Mouse (Mus musculus) megakaryocyte, adult 5-6 weeks (primary cell): Measurements from ENCODE around the gene 2310034G01Rik. TPM values are rescaled to one million over a fixed set of nuclear protein-coding genes. Genes with fewer than 3 reads are reported as not detected.
A peak's percentile ranks its signal among the peaks of the same experiment; 100 is the strongest.

ENCODE experiments used
- ATAC-seq: 2 replicates; pipeline ENCODE4 v1.8.0; 2016; ENCODE audit warnings: mild to moderate bottlenecking, inconsistent platforms; ENCODE audit not compliant: poor library complexity, severe bottlenecking
- total RNA-seq, 2 experiments: library from RNA; stranded (forward) in 1 of 2; stranded (reverse) in 1 of 2; fragments of 153-499, 151-499 nt in 1 of 2; fragments of 221-1000, 200-1000 nt in 1 of 2; gene quantifications; 2 replicates each; pipeline versions ENCODE4 v1.2.3 to v1.2.4; 2015 to 2017

The 2310034G01Rik gene
- 0.18 TPM in 1 of 2 replicates, not detected in the other for total RNA-seq (2015)
- 0.48 and 0.53 TPM in 2 replicates for total RNA-seq (2017)

GRCm38 (mm10) chr19:46350168-46350932 is at the start of gene 2310034G01Rik:
2310034G01Rik (minus strand) TSS chr19:46350302.
- peak; percentile 56 for ATAC-seq

GRCm38 (mm10) chr19:46399886-46400285 is 49.8 kb upstream of the 2310034G01Rik start:
- no peak for ATAC-seq

- no peak for ATAC-seq
Measured at GRCm38 (mm10) chr19:46399372-46399771, 49.3 kb upstream of the 2310034G01Rik start.

DNA sequence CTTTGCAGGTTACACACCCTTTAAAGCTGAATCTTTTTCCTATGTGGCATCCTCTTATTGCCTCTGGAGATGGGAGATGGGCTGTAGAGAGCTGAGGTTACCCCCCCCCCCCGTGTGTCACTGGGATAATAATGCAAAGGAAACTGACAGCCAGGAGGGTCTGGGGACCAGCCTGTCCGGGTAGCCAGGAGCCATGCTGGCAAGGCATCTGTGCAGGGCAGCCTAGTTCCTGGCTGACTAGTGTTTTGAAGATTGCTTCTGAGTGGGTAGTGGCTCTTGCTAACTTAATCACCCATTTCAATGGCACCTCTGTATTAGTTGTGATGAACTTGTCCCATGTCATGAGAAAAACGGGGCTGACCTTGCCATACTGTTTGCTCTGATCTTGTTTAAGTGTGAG is 48.3 kb upstream of the 2310034G01Rik start:
- no peak for ATAC-seq

- no peak for ATAC-seq
Measured at GRCm38 (mm10) chr19:46397436-46398001, 47.4 kb upstream of the 2310034G01Rik start.

DNA sequence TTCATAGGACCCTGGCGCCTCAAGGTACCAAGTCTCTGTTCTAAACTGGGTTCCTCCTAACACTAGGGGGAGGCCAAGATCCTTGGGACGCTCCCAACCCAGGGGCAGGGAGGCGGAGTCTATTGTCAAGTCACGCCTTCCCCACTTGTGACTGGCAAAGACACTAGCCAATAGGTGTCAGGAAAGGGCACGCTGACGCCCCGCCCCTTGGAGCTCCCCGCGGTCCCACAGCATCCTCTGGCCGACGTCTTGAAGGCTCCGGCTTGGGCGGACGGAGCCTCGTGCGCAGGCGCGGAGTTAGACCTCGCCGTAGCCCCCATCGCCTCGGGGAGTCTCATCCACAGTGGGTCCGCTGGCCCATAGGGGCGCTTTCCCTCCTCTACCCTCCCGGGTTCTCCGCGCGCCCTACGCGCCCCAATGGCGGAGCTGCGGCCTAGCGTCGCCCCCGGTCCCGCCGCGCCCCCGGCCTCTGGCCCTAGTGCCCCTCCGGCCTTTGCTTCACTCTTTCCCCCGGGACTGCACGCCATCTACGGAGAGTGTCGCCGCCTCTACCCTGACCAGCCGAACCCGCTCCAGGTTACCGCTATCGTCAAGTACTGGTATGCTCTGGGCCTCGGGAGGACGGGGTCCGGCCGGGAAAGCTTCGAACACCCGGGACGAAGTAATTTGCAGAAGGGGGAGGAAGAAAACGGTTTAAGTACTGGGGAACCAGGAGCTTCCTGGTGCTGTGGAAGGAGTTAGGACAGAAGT is 46.8 kb upstream of the 2310034G01Rik start, which contains the start of gene Sufu:
Gene Sufu (plus strand): TSS at position 211 of the 750 bp plus-strand sequence.
- ATAC-seq, result peak; percentile 83

GRCm38 (mm10) chr19:46396109-46396508 is 46.0 kb upstream of the 2310034G01Rik start:
- ATAC-seq, result no peak

DNA sequence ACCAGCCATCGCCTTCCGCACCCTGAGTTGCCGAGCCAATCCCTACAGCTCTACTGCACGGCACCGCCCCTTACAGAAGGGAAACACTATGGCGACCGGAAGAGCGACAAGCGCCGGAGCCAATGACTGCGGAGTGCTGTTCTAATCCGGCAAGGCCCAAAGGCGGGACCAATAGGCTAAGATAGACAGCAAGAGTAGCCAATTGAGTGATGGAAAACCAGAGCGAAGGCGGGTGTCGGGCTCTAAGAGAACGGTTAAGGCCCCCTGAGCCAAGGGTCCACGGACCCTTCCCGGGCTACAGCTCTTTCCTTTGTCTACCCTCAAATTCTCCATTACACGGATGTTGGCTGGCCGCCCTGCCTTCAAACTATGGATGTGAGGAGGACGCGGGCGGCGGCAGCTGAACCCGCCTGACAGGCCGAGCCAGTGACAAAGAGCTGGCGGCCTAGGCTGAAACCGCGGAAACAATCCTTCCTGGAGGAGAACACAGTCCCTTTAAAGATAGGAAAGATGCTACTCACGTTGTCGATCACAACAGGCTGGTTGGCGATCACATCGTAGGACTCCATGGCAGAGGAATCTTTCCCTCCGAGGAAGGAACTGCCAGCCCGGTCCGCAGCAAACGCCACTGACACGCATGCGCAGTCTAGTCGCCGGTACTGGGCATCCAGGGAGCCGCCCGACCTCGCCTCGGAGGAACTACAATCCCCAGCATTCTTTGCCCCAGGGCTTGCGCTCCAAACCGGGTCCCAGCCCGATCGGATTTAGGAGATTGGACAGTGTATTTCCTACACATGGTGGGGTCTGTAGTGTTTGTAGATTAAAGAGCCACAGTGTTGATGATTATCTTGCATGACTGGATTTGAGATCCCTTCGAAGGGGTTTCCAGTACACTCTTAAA is 45.3 kb upstream of the 2310034G01Rik start, which contains the start of gene Actr1a:
Gene Actr1a (minus strand): TSS at position 640 of the 901 bp plus-strand sequence.
- peak; percentile 83 for ATAC-seq

DNA sequence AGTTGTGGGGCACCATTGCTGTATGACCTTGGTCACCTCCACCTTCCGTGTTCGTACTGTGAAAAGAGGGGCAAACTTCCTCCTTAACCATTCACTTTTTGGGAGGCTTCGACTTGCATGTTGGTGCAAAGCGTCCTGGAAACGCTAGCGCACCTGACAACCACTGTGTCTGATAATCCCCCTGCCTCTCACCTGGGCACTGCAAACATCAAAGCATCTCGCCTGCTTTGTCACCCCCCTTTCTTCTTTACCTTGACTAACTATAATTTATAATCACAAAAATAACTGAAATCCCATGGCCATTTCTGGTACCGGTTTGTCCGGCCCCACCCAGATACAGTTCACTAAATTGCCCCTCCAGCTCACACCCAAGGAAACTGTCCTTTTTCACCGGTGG is 44.6 kb upstream of the 2310034G01Rik start:
- ATAC-seq, result no peak

DNA sequence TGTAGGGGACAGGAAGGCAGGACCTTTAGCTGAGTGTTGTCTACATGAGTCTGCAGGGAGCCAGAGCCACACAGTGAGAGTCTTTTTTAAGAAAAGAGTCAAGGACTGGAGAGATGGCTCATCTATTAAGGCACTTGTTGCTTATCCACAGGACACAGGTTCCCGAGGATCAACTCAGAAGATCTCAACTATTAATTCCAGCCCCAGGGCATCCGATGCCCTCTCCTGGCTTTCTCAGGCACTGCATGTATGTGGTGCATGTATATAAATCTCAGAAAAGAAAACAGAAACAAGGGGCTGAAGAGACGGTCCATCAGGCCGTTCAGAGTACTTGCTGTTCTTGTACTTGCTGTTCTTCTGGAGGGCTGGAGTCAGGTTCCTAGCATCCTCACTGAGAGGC is 41.9 kb upstream of the 2310034G01Rik start:
- no peak for ATAC-seq

- no peak for ATAC-seq
Measured at GRCm38 (mm10) chr19:46389872-46390271, 39.8 kb upstream of the 2310034G01Rik start.

DNA sequence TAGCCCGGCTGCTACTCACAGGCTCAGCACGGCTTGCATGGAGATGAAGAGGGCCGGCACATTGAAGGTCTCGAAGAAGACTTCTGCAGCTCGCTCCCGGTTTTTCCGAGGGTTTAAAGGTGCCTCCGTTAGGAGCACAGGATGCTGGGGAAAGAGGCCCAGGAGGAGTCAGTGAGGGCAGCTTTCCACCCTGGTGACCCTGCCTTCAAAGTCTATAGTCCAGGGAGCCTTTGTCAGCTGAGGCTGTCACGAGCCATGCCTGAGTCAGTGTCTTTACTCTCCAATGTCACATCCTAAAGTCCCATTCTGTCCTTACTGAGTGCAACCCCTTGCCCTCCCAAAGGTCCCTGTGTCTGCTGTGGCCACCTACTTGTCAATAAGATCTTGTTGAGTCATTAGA is 32.2 kb upstream of the 2310034G01Rik start:
- no peak for ATAC-seq

DNA sequence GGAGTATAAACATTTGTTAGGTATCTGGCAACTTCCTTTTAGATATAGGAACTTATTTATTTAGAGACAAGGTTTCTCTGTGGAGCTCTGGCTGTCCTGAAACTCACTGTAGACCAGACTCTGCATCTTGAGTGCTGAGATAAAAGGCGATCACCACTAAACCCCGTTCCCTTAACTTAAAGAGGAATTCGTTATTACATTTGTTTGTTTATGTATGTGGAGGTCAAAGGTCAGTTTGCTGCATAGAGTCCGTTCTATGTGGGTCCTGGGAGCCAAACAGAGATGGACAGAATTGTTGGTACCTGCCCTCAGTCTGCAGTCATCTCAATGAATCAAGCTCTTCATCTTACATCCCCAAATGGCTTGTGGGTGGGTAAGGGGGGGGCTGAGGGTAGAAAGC is 25.8 kb upstream of the 2310034G01Rik start:
- no peak for ATAC-seq

DNA sequence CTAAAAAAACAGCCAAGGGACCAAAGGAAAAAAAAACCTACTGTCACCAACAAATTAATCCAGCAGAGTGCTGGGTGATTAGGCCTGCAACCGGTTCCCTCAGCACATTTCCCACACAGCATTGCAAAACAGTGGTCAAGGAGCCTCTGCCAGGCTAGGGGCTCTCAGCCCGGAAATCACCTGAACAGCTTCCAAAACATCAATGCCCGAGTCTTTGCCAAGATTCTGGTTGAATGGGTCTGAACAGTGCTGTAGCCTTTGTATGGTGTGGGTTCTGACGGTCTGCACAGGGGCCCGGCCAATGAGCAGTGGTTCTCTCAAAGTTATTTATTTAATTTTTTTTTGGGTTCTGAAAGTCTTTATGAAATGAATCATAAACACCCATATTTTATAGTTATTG is 25.4 kb upstream of the 2310034G01Rik start:
- ATAC-seq, result no peak

DNA sequence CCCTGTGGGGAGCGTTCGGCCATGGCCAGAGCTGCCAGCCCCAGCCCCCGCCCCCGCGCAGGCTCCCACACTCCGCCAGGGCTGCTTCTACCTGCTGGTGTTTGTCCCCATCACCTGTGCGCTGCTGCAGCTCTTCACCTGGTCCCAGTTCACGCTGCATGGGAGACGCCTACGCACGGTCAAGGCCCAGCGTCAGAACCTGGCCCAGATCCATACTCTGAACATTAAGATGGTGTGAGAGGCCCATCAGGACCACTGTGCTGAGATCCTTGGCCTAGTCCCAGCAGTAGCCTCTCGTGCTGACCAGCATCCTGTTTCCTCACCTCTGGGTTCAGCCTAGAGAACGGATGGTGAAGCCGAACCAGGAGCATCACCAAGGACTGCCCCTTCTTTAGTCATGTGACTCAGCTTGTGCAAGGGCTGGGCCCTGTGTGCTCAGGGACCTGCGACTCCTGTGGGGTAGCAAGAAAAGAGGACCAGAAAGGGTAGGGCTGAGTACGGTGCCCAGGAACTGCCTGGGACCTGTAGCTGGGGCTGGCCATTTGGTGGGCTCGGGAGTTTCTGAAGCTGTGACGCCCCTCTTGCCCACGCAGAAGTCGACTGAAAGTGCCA is 24.5 kb upstream of the 2310034G01Rik start:
- peak; percentile 85 for ATAC-seq

GRCm38 (mm10) chr19:46369204-46369603 is 19.1 kb upstream of the 2310034G01Rik start:
- peak; percentile 97 for ATAC-seq

GRCm38 (mm10) chr19:46367798-46368590 is 17.9 kb upstream of the 2310034G01Rik start:
- ATAC-seq, result no peak

DNA sequence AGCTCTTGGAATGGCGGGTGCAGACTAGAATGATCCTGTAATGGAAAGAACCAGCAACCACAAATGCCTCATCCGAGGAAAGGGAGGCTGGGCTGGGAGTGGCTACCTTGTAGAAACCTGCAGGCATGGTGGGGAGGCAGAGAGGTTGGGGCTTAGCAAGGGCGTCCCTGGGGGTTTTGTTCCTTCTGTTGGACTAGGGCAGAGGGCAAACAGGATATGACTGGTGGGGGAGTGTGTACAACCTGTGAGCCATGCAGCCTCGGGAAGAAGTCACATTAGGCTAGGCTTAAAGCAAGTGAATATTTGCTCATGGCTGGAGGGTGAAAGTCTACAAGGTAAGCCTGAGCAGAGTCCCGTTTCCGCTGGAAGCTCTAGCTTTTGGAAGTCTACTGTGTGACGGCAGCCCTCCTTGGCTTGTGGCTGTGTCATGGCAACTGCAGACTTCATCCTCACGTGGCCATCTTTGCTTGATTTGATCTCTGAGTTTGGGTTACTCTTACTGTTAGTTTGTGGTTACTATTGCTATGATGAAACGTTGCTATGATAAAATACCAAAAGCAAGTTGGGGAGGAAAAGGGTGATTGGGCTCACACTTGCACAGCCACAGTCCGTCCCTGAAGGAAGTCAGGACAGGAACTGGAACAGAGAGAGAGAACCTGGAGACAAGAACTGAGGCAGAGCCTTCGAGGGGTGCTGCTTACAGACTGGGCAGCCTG is 13.3 kb upstream of the 2310034G01Rik start:
- ATAC-seq, result peak; percentile 77

- no peak for ATAC-seq
Measured at GRCm38 (mm10) chr19:46362104-46362503, 12.0 kb upstream of the 2310034G01Rik start.
